Mouse (Mus musculus) CH12F3 (cell line): Measurements from ENCODE around the gene Pnlip.

Experiments used
- in situ Hi-C: fragments of 300-500 bp; cut with MboI; formaldehyde crosslinking; loops from 2 replicates; pipeline ENCODE4 v1.14.3; 2020; ENCODE audit warnings: low sequenced_read_pairs

Gene Pnlip

DNA sequence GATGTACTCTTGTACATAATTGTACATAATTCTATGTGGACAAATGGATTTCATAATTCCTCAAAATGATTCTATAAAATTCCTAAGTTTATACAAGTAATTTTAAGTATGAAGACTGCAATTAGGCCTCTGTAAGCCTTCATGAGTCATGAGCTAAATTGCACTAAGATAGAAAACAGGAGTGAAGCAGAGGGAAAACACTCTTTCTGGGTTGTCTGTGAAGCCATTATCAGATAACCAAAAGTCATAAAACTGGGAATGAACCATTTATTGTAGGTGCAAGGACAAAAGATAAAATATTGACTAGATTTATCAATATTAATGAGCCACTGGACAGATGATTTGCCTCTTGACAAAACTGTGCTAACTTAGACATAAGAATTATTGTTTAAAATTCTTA, 68.1 kb downstream of the Pnlip start:
- in situ Hi-C loops, result no loop called here

DNA sequence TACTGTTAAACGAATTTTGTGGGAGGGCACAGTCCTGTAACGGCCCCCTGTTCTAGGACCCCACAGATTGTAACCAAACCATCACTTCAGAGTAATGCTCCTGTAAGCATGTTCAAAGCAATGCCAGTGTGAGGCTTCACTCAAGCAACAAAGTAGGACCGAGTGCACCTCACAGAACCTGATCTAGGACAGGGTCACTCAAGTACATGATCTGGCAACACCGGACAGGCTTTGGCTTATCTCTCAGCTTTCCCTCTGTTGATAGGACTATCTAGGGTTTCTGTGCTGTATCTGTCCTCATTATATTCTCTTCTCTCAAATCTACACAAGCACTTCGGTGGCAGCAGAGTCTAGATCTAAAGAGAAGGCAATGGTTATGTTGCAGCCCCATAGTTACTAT, 74.3 kb downstream of the Pnlip start:
- in situ Hi-C loops, result no loop called here

DNA sequence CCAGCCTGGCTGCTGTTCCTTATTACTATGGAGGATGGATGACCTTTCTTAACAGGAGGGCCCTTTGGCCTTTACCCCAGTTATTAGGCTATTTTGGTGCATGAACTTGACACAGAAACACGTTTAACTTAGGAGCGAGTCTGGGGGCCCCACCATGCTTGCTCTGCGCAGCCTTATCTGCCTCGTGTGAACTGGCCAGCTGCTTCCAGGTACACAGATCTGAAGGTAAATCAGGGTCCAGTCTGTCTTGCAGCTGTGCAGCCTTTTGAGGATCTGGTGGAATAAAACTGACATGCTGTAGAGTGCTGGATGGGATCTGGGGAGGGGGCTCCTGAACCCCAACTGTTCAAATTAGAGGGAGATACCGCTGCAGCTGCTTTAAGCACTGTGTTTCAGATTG, 75.5 kb downstream of the Pnlip start:
- in situ Hi-C loops, result no loop called here

DNA sequence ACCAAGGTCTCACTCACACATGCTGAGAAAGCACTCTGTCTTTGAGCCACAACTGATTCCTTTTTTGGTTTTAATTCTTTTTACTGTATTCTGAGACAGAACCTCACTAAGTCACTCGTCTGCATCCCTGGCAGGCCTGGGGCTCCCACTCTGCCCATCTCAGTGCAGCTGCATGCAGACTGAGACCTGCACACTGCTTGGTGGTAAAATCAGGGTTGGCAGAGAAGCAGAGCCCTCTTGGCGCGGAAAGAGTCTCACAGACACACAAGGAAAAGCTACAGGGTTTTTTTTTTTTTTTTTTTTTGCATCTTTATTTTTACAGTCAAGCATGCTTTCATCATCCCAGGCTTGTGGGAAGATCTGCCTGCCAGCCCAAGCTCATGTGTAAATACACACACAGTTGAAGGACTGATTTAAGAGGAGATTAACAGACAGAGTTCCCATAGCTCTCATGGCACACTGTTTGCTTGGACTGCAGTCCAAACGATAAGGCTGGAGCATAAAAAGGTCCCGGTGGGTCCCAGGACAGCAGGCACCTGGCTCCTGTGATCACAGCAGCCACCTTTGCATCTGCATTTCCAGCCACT, 76.2 kb downstream of the Pnlip start, which contains the start of gene Pnliprp1:
Gene Pnliprp1 (plus strand): TSS at position 443 of the 587 bp plus-strand sequence.
- in situ Hi-C loops, result no loop called here
